Comparison of ENCODE assay signal across 20 mouse cellular contexts in genomic region chr17:85785625-85786294, GRCm38 (mm10).
DNase-seq lines count a peak whose midpoint lies in the region; ATAC-seq lines count a peak whose summit lies in the region.
"Had no signal": no experiment of that assay in that cellular context is flagged by ENCODE, and none has a peak within 500 bp of the region (broad histone marks: within the 10 kb centered on the region; RNA-seq: fewer than 3 reads in every experiment).

No protein-coding gene starts in this region.

- no peaks in the 10 kb centered on the region for H3K9me3 ChIP-seq in forebrain, embryonic 10.5 days
- no peaks in the 10 kb centered on the region for H3K9me3 ChIP-seq in forebrain, embryonic 13.5 days (replicated peaks)
- H3K9me3 ChIP-seq in kidney, embryonic 15.5 days (replicated peaks): no peaks in the 10 kb centered on the region
- H3K9me3 ChIP-seq in embryonic facial prominence, embryonic 10.5 days: no peaks in the 10 kb centered on the region
- no peaks in the 10 kb centered on the region for H3K9me3 ChIP-seq in limb, embryonic 12.5 days
- H3K9me3 ChIP-seq: heart, embryonic 13.5 days; liver, embryonic 12.5 days; lung, embryonic 15.5 days; midbrain, embryonic 15.5 days had no signal

- H3K27ac ChIP-seq in forebrain, embryonic 10.5 days: peak overlapping the region; percentile 82
- H3K27ac ChIP-seq in forebrain, embryonic 13.5 days: no peak overlapping the region
- peak overlapping the region; percentile 37 for H3K27ac ChIP-seq in kidney, embryonic 15.5 days
- H3K27ac ChIP-seq in embryonic facial prominence, embryonic 10.5 days (replicated peaks): peak overlapping the region; percentile 86
- H3K27ac ChIP-seq in limb, embryonic 12.5 days: peak overlapping the region; percentile 90
- H3K27ac ChIP-seq: heart, embryonic 13.5 days; liver, embryonic 12.5 days; lung, embryonic 15.5 days; midbrain, embryonic 15.5 days had no signal

- DNase-seq in forebrain, embryonic 10.5 days (ENCODE audit: extremely low spot score, low spot score): no peak
- no peak for DNase-seq in kidney, postnatal 10 days
- peak; percentile 56 for DNase-seq in embryonic facial prominence, embryonic 10.5 days (ENCODE audit: low spot score)
- no peak for DNase-seq in T-cell, adult 2 months (ENCODE audit: low spot score)
- no peak for DNase-seq in ovary, postnatal 36 days (ENCODE audit: low spot score)
- DNase-seq: adrenal gland, adult 8-10 months; cerebellum, postnatal 25 days; forebrain, postnatal 0 days; heart, postnatal 4 days; kidney, adult 11 months; kidney, postnatal 36 days; layer of hippocampus, adult 9-11 months; thymus, postnatal 4 days had no signal

- peaks cover 39% of the 10 kb centered on the region for H3K4me1 ChIP-seq in forebrain, embryonic 10.5 days
- H3K4me1 ChIP-seq in forebrain, embryonic 13.5 days: no peaks in the 10 kb centered on the region
- H3K4me1 ChIP-seq in kidney, embryonic 15.5 days: peaks cover 13% of the 10 kb centered on the region
- peaks cover 47% of the 10 kb centered on the region for H3K4me1 ChIP-seq in embryonic facial prominence, embryonic 10.5 days
- peaks cover 31% of the 10 kb centered on the region for H3K4me1 ChIP-seq in limb, embryonic 12.5 days (replicated peaks)
- H3K4me1 ChIP-seq: heart, embryonic 13.5 days; liver, embryonic 12.5 days; lung, embryonic 15.5 days; midbrain, embryonic 15.5 days had no signal

- H3K27me3 ChIP-seq in forebrain, embryonic 10.5 days (ENCODE audit: poor library complexity, severe bottlenecking): peaks cover 38% of the 10 kb centered on the region
- peaks cover 16% of the 10 kb centered on the region for H3K27me3 ChIP-seq in forebrain, embryonic 13.5 days
- no peaks in the 10 kb centered on the region for H3K27me3 ChIP-seq in kidney, embryonic 15.5 days
- peaks cover 17% of the 10 kb centered on the region for H3K27me3 ChIP-seq in embryonic facial prominence, embryonic 10.5 days (replicated peaks; ENCODE audit: low read depth, poor library complexity, severe bottlenecking)
- H3K27me3 ChIP-seq in limb, embryonic 12.5 days: peaks cover 17% of the 10 kb centered on the region; the same call in 1 of the 2 replicates
- H3K27me3 ChIP-seq: lung, embryonic 15.5 days; midbrain, embryonic 15.5 days had no signal

- no peak for ATAC-seq in forebrain, embryonic 13.5 days
- 0 out of 2 replicates have a peak, but pooled peaks have one; percentile 15 for ATAC-seq in kidney, embryonic 15.5 days (replicated peaks; ENCODE audit: low FRiP score)
- ATAC-seq in limb, embryonic 12.5 days (ENCODE audit: insufficient number of reproducible peaks, insufficient read depth, low FRiP score, low TSS enrichment, low read depth): peak; percentile 91
- ATAC-seq: forebrain, postnatal 0 days; liver, embryonic 12.5 days; midbrain, embryonic 15.5 days had no signal

- no peak overlapping the region for H3K4me3 ChIP-seq in forebrain, embryonic 10.5 days
- no peak overlapping the region for H3K4me3 ChIP-seq in forebrain, embryonic 13.5 days
- H3K4me3 ChIP-seq in kidney, embryonic 15.5 days (replicated peaks): no peak overlapping the region
- 0 out of 2 replicates have a peak overlapping the region, but pooled peaks have one; percentile 1 for H3K4me3 ChIP-seq in embryonic facial prominence, embryonic 10.5 days
- no peak overlapping the region for H3K4me3 ChIP-seq in limb, embryonic 12.5 days (replicated peaks)
- H3K4me3 ChIP-seq: heart, embryonic 13.5 days; liver, embryonic 12.5 days; lung, embryonic 15.5 days; midbrain, embryonic 15.5 days had no signal

- no peak overlapping the region for H3K4me2 ChIP-seq in forebrain, embryonic 13.5 days
- H3K4me2 ChIP-seq in kidney, embryonic 15.5 days: no peak overlapping the region
- H3K4me2 ChIP-seq in limb, embryonic 12.5 days: no peak overlapping the region
- H3K4me2 ChIP-seq: heart, embryonic 13.5 days; liver, embryonic 12.5 days; lung, embryonic 15.5 days; midbrain, embryonic 15.5 days had no signal

- no peak overlapping the region for H3K9ac ChIP-seq in forebrain, embryonic 13.5 days
- H3K9ac ChIP-seq in kidney, embryonic 15.5 days: no peak overlapping the region
- peak overlapping the region; percentile 37; the same call in 1 of the 2 replicates for H3K9ac ChIP-seq in limb, embryonic 12.5 days (replicated peaks)
- H3K9ac ChIP-seq: forebrain, postnatal 0 days; heart, embryonic 13.5 days; liver, embryonic 12.5 days; lung, embryonic 15.5 days; midbrain, embryonic 15.5 days had no signal

- 49% methylated on average over 13 of the region's 13 CpGs for WGBS in forebrain, embryonic 10.5 days
- WGBS in forebrain, embryonic 13.5 days: 52% methylated on average over 13 of the region's 13 CpGs
- 33% methylated on average over 13 of the region's 13 CpGs for WGBS in kidney, embryonic 15.5 days
- WGBS in embryonic facial prominence, embryonic 10.5 days: 28% methylated on average over 13 of the region's 13 CpGs
- 32% methylated on average over 13 of the region's 13 CpGs for WGBS in limb, embryonic 12.5 days

- no peaks in the 10 kb centered on the region for H3K36me3 ChIP-seq in forebrain, embryonic 10.5 days (replicated peaks)
- H3K36me3 ChIP-seq in forebrain, embryonic 13.5 days (ENCODE audit: poor library complexity, severe bottlenecking): no peaks in the 10 kb centered on the region
- no peaks in the 10 kb centered on the region for H3K36me3 ChIP-seq in kidney, embryonic 15.5 days
- H3K36me3 ChIP-seq in embryonic facial prominence, embryonic 10.5 days (replicated peaks): no peaks in the 10 kb centered on the region
- H3K36me3 ChIP-seq in limb, embryonic 12.5 days: no peaks in the 10 kb centered on the region
- H3K36me3 ChIP-seq: heart, embryonic 13.5 days; liver, embryonic 12.5 days; lung, embryonic 15.5 days; midbrain, embryonic 15.5 days had no signal
